Mouse (Mus musculus) embryonic fibroblast, embryonic 13.5 days (primary cell): Measurements from ENCODE around the gene Syt2.

Experiments used
- CTCF ChIP-seq: IDR thresholded peaks from 2 replicates; pipeline ENCODE4 v1.5.1; 2011; ENCODE audit warnings: mild to moderate bottlenecking, control low read depth, low read length, moderate library complexity, borderline replicate concordance; ENCODE audit not compliant: insufficient read depth
- POLR2A ChIP-seq: IDR thresholded peaks from 2 replicates; pipeline ENCODE4 v1.6.1; 2011; ENCODE audit warnings: low read depth, mild to moderate bottlenecking, control low read depth, low read length, moderate library complexity

GRCm38 (mm10) chr1:134771999-134772398, 125.5 kb downstream of the Syt2 start:
- TF ChIP-seq POLR2A (no peak), CTCF (no peak)
